Mouse (Mus musculus) embryonic facial prominence, embryonic 14.5 days (tissue): Measurements from ENCODE around the gene Ccdc51. TPM values are rescaled to one million over a fixed set of nuclear protein-coding genes. Genes with fewer than 3 reads are reported as not detected.

Source experiments
- ATAC-seq: fragments of 200-750 bp; cut with Nextera tagmentation; 2 replicates; pipeline ENCODE4 v1.8.0; 2017; ENCODE audit warnings: low read depth, moderate number of reproducible peaks, moderate TSS enrichment
- DNase-seq: peaks from one replicate; pipeline ENCODE4 v3.0.0-alpha.2; 2015; ENCODE audit warnings: low spot score
- H3K27ac ChIP-seq: fragments of 300-500 bp; sonication (generic); replicated peaks from 2 replicates; pipeline ENCODE4 v1.5.1; 2014; ENCODE audit warnings: low read depth, mild to moderate bottlenecking, low read length, moderate library complexity
- H3K27me3 ChIP-seq: fragments of 300-500 bp; sonication (generic); replicated peaks from 2 replicates; pipeline ENCODE4 v1.6.1; 2014; ENCODE audit warnings: low read length; ENCODE audit not compliant: control insufficient read depth, insufficient read depth
- H3K36me3 ChIP-seq: fragments of 300-500 bp; sonication (generic); 2 replicates; pipeline ENCODE4 v1.6.1; 2014; ENCODE audit warnings: low read length, mixed read lengths; ENCODE audit not compliant: control insufficient read depth, insufficient read depth
- H3K4me1 ChIP-seq: fragments of 300-500 bp; sonication (generic); 2 replicates; pipeline ENCODE4 v1.6.1; 2014; ENCODE audit warnings: antibody characterized with exemption, low read length; ENCODE audit not compliant: control insufficient read depth, insufficient read depth
- H3K4me2 ChIP-seq: fragments of 300-500 bp; sonication (generic); 2 replicates; pipeline ENCODE4 v1.6.1; 2014; ENCODE audit warnings: low read depth, mild to moderate bottlenecking, low read length, moderate library complexity, mixed read lengths
- H3K4me3 ChIP-seq: fragments of 300-500 bp; sonication (generic); 2 replicates; pipeline ENCODE4 v1.5.1; 2014; ENCODE audit warnings: low read depth, mild to moderate bottlenecking, low read length
- H3K9ac ChIP-seq: fragments of 300-500 bp; sonication (generic); 2 replicates; pipeline ENCODE4 v1.6.1; 2014; ENCODE audit warnings: low read depth, mild to moderate bottlenecking, low read length, moderate library complexity, mixed read lengths
- H3K9me3 ChIP-seq: fragments of 300-500 bp; sonication (generic); 2 replicates; pipeline ENCODE4 v1.6.1; 2016; ENCODE audit warnings: low read length; ENCODE audit not compliant: control insufficient read depth
- WGBS: fragments of 180-500 bp; shearing (Covaris S2); extraction: QIAGEN DNeasy Blood & Tissue Kit; methylation state at CpG from one replicate; pipeline ENCODE4 v1.1.7; 2014; 5-methylcytosine and 5-hydroxymethylcytosine counted together
- polyA plus RNA-seq: library from polyadenylated mRNA; unstranded; fragments of >200 nt; fragmentation: Nextera tagmentation; extraction: Ambion mirVana; gene quantifications from 2 replicates; pipeline ENCODE4 v1.2.1, GENCODE M21; 2014

Ccdc51 gene
- polyA plus RNA-seq, 1 experiment from 2014 or later: 11.4 TPM

DNA sequence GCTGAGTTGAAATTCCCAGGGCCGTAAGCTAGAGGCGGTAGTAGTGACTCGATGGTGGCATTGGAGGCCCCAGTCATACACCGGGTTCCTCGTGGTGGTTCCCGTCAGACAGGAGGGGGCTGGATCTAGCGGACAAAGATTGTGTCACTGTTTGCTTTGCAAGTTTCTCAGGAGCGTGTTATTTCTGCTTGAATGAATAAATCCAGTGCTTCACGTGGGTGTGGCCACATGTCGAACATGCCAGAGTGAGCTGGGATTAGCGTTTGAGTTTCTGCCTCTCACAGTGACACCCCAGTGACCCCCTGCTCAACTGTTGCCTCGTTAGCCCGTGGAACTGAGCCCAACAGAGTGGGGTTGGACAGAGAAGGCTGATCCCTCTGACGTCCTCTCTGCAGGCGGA lies 8.2 kb downstream of the Ccdc51 start:
- Histone ChIP-seq H3K4me3 (no peak overlapping the region), H3K27ac (no peak overlapping the region), H3K27me3 (no peaks in the 10 kb centered on the region), H3K9ac (no peak overlapping the region), H3K4me2 (no peak overlapping the region), H3K4me1 (peaks cover 10% of the 10 kb centered on the region), H3K9me3 (no peaks in the 10 kb centered on the region), H3K36me3 (peaks cover 21% of the 10 kb centered on the region)
- ATAC-seq (no peak), DNase-seq (peak; percentile 87)
- WGBS: 72% methylated on average over 15 of the region's 15 CpGs

- ATAC-seq (no peak), DNase-seq (no peak)
- Histone ChIP-seq H3K27ac (no peak overlapping the region), H3K9me3 (no peaks in the 10 kb centered on the region), H3K4me1 (peaks cover 16% of the 10 kb centered on the region), H3K4me2 (no peak overlapping the region), H3K9ac (no peak overlapping the region), H3K27me3 (no peaks in the 10 kb centered on the region), H3K4me3 (no peak overlapping the region), H3K36me3 (peaks cover 21% of the 10 kb centered on the region)
- 75% methylated on average over 8 of the region's 8 CpGs for WGBS
These were observed 9.5 kb downstream of the Ccdc51 start for GRCm38 (mm10) chr9:109091802-109092201.

DNA sequence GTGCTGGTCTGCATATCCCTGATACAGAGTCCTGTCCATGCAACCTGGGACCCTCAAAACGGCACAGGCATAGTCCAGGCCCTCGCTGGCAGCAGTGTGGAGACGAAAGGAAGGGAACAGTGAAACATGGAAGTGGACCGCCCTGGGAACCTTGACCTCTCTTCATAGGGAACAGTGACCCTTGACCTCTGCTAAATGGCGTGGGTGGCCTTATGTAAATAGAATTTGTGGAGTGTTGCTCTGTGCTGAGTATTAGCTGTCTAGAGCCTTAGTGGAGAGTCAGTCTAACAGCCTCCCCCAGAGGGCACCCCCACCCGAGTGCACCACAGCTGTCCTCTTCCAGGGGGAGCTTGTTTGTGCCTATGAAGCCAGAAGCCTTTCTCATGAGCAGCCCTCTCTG lies 10.5 kb downstream of the Ccdc51 start:
- Histone ChIP-seq H3K27me3 (no peaks in the 10 kb centered on the region), H3K4me3 (no peak overlapping the region), H3K9me3 (no peaks in the 10 kb centered on the region), H3K9ac (no peak overlapping the region), H3K27ac (no peak overlapping the region), H3K4me2 (no peak overlapping the region), H3K36me3 (peaks cover 21% of the 10 kb centered on the region), H3K4me1 (peaks cover 26% of the 10 kb centered on the region)
- no peak for DNase-seq
- 39% methylated on average over 6 of the region's 6 CpGs for WGBS
- ATAC-seq: no peak

- no peak for ATAC-seq
- H3K4me3 ChIP-seq: peak overlapping the region; percentile 77
- H3K27me3 ChIP-seq: no peaks in the 10 kb centered on the region
- peak; percentile 59 for DNase-seq
- H3K9ac ChIP-seq: 0 out of 2 replicates have a peak overlapping the region, but pooled peaks have one; percentile 4
- peaks cover 21% of the 10 kb centered on the region for H3K36me3 ChIP-seq
- peak overlapping the region; percentile 100 for H3K27ac ChIP-seq
- peaks cover 38% of the 10 kb centered on the region for H3K4me1 ChIP-seq
- WGBS: 18% methylated on average over 11 of the region's 11 CpGs
- H3K4me2 ChIP-seq: peak overlapping the region; percentile 85
- no peaks in the 10 kb centered on the region for H3K9me3 ChIP-seq
These were observed 11.7 kb downstream of the Ccdc51 start for GRCm38 (mm10) chr9:109093786-109094552.

DNA sequence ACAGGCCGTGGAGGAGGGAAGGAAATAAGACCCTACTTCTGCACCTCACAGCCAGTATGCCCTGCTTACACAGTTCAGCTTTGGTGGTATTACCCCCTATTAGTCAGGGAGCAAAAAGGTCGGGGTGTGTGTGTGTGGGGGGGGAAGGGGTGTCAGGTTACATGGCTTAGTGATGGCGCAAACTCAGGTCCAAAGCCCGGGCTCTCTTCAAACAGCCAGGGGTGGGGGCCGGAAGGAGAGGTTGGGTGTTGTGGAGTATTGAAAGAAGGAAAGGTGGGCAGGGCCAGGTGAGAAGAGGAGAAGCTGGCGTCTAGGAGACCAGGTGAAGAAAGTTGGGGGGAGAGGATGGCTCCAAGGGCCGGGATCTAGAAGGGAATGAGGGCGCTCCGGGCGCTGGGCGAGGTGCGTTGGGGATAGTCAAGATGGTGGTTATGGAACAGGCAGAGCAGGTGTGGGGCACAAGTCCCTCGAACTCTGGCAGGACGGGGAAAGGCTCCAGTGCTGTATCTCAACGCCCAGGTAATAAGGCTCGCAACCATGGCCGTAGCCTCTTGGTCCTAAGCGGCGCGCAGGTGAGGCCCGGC lies 12.4 kb downstream of the Ccdc51 start:
- Histone ChIP-seq H3K27me3 (no peaks in the 10 kb centered on the region), H3K4me1 (peaks cover 41% of the 10 kb centered on the region), H3K36me3 (peaks cover 21% of the 10 kb centered on the region), H3K9me3 (no peaks in the 10 kb centered on the region), H3K4me2 (peak overlapping the region; percentile 85), H3K27ac (peak overlapping the region; percentile 100), H3K4me3 (peak overlapping the region; percentile 77), H3K9ac (peak overlapping the region; percentile 97)
- 0% methylated on average over 13 of the region's 21 CpGs for WGBS
- DNase-seq (peak; percentile 78), ATAC-seq (peak; percentile 16)

- H3K9me3 ChIP-seq: no peaks in the 10 kb centered on the region
- H3K4me2 ChIP-seq: peak within 1 kb of the TSS; percentile 85
- under 1% methylated on average over 22 of the region's 102 CpGs for WGBS
- DNase-seq: peak; percentile 94
- peak; percentile 66 for ATAC-seq
- peak within 1 kb of the TSS; percentile 77 for H3K4me3 ChIP-seq
- H3K27me3 ChIP-seq: no peaks in the 10 kb centered on the region
- peak within 1 kb of the TSS; percentile 97 for H3K9ac ChIP-seq
- peaks cover 28% of the 10 kb centered on the region for H3K36me3 ChIP-seq
- peaks cover 41% of the 10 kb centered on the region for H3K4me1 ChIP-seq
- peak within 1 kb of the TSS; percentile 100 for H3K27ac ChIP-seq
These were observed 13.1 kb downstream of the Ccdc51 start, which contains the start of gene Plxnb1 for GRCm38 (mm10) chr9:109095137-109095982. Gene Plxnb1, plus strand, starts transcription at chr9:109095389.

DNA sequence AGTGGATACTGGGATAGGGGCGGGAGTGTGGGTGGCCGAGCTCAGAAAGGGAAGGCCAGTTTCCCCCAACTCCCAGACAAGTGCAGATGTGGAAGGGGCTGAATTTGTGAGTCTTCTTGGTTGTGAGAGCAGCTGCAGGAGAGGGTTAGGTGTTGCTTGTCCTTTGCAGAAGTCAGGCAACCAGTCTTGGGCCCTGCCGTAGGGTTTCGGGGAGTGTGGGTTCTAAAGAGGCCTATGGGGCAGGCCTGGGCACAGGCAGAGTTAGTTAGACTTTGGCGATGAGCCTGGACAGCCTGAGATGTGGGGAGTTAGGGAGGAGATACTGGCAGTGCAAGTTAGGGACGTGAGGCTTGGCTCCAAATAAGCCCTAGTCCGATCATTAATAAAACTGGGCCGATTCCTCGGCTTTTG lies 14.0 kb downstream of the Ccdc51 start:
- DNase-seq: no peak

GRCm38 (mm10) chr9:109096856-109097255 lies 14.6 kb downstream of the Ccdc51 start:
- Histone ChIP-seq H3K9ac (peak overlapping the region; percentile 97), H3K4me1 (peaks cover 41% of the 10 kb centered on the region), H3K27me3 (no peaks in the 10 kb centered on the region), H3K36me3 (peaks cover 22% of the 10 kb centered on the region), H3K4me3 (peak overlapping the region; percentile 77), H3K27ac (peak overlapping the region; percentile 100), H3K4me2 (peak overlapping the region; percentile 85), H3K9me3 (no peaks in the 10 kb centered on the region)
- DNase-seq (no peak), ATAC-seq (no peak)
- 29% methylated on average over 6 of the region's 6 CpGs for WGBS

More for the DNA sequence above, 14.0 kb downstream of the Ccdc51 start:
- Histone ChIP-seq H3K4me1 (peaks cover 41% of the 10 kb centered on the region), H3K4me2 (peak overlapping the region; percentile 85), H3K36me3 (peaks cover 28% of the 10 kb centered on the region), H3K4me3 (peak overlapping the region; percentile 77), H3K27me3 (no peaks in the 10 kb centered on the region), H3K9ac (peak overlapping the region; percentile 97), H3K9me3 (no peaks in the 10 kb centered on the region), H3K27ac (peak overlapping the region; percentile 100)
- WGBS: 21% methylated on average over 9 of the region's 9 CpGs
- ATAC-seq: no peak
